In genomic region chr14:118938551-118938950, GRCm38 (mm10) we compare ENCODE assay signal across 8 mouse cellular contexts. TPM values are rescaled to one million over a fixed set of nuclear protein-coding genes. Genes with fewer than 3 reads are reported as not detected.
A peak's percentile ranks its signal among the peaks of the same experiment; 100 is the strongest.
DNase-seq lines count a peak whose midpoint lies in the region; ATAC-seq and TF ChIP-seq lines count a peak whose summit lies in the region.

No protein-coding gene starts in this region.

- 0 out of 2 replicates have a peak, but pooled peaks have one; percentile 10 for TF ChIP-seq POLR2A in heart, adult 2 months (IDR thresholded peaks at IDR 0.05; ENCODE audit: insufficient read depth, low read depth, low read length)

- H3K9ac ChIP-seq in heart, adult 2 months (ENCODE audit: low read depth, low read length), result peak overlapping the region; percentile 94
- H3K9ac ChIP-seq in midbrain, embryonic 11.5 days (ENCODE audit: low read length), result peak overlapping the region; percentile 98

- WGBS in heart, adult 2 months, result 0% methylated on average over 7 of the region's 7 CpGs
- WGBS in midbrain, embryonic 11.5 days, result 1% methylated on average over 7 of the region's 7 CpGs

- H3K79me2 ChIP-seq in heart, adult 2 months (replicated peaks; ENCODE audit: control insufficient read depth, insufficient read depth, low read length), result peaks cover 2% of the 10 kb centered on the region

- peak; percentile 29 to 67 for DNase-seq in adrenal gland, adult (ENCODE audit: inconsistent age in 2 of 2, low spot score in 1 of 2)
- no peak for DNase-seq in adrenal gland, adult 18-20 months (ENCODE audit: low spot score in 2 of 2)
- DNase-seq in adrenal gland, postnatal 14 days, result peak; percentile 38
- DNase-seq in heart, adult 2 months, result peak in 1 of 2 experiments; percentile 36
- DNase-seq in kidney, postnatal 36 days, result peak; percentile 13 to 21
- peak; percentile 90 for DNase-seq in midbrain, embryonic 11.5 days (ENCODE audit: low spot score, missing footprints)
- no peak for DNase-seq in spleen, adult 12 weeks (ENCODE audit: low spot score)
- no peak for DNase-seq in urinary bladder, postnatal 4 days (ENCODE audit: low spot score in 2 of 2)

- intact Hi-C loops in heart, adult 2 months (cut with DNase I), result loop anchor here (1.0 to 10.0 kb wide), 2 partner anchors 69 to 434 kb away; no protein-coding TSS in a partner anchor

- no peak for TF ChIP-seq CTCF in heart, adult 2 months (IDR thresholded peaks at IDR 0.05)

- peak overlapping the region; percentile 58 for H3K4me2 ChIP-seq in midbrain, embryonic 11.5 days

- H3K36me3 ChIP-seq in heart, adult 2 months (ENCODE audit: control insufficient read depth, insufficient read depth, low read length), result peaks cover 10% of the 10 kb centered on the region
- no peaks in the 10 kb centered on the region for H3K36me3 ChIP-seq in midbrain, embryonic 11.5 days (ENCODE audit: control insufficient read depth, insufficient read depth, low read length)

- no peak for ATAC-seq in midbrain, embryonic 11.5 days (ENCODE audit: low FRiP score)

- TF ChIP-seq EP300 in heart, adult 2 months (IDR thresholded peaks at IDR 0.05; ENCODE audit: insufficient read depth, low read depth, low read length), result 0 out of 2 replicates have a peak, but pooled peaks have one; percentile 15

- H3K4me3 ChIP-seq in heart, adult 2 months, result peak overlapping the region; percentile 95
- H3K4me3 ChIP-seq in midbrain, embryonic 11.5 days (ENCODE audit: low read depth, low read length), result peak overlapping the region; percentile 97

- H3K27me3 ChIP-seq in heart, adult 2 months (ENCODE audit: control insufficient read depth, insufficient read depth, low read length), result no peaks in the 10 kb centered on the region
- H3K27me3 ChIP-seq in midbrain, embryonic 11.5 days (ENCODE audit: control insufficient read depth, insufficient read depth, low read length), result no peaks in the 10 kb centered on the region

- H3K27ac ChIP-seq in heart, adult 2 months, result peak overlapping the region; percentile 100
- no peak overlapping the region for H3K27ac ChIP-seq in midbrain, embryonic 11.5 days (ENCODE audit: low read depth, low read length)

- H3K9me3 ChIP-seq in midbrain, embryonic 11.5 days (ENCODE audit: control insufficient read depth, low read length), result no peaks in the 10 kb centered on the region

- H3K4me1 ChIP-seq in heart, adult 2 months (ENCODE audit: control insufficient read depth, insufficient read depth, low read length), result peaks cover 8% of the 10 kb centered on the region
- peaks cover 14% of the 10 kb centered on the region for H3K4me1 ChIP-seq in midbrain, embryonic 11.5 days (ENCODE audit: control insufficient read depth, insufficient read depth, low read length)

RNA-seq across cellular contexts. Expression of gene Dnajc3, which starts 0.8 kb away (rescaled TPM):
- 10 to 100 TPM; 62.9 to 67.4 TPM for total RNA-seq in adrenal gland, adult 18-20 months (2021)
- 53.6 and 56.4 TPM in 2 replicates for total RNA-seq in adrenal gland, postnatal 14 days (2021)
- total RNA-seq in heart, adult 2 months (2021), result 10 to 100 TPM; 32.5 to 33.4 TPM
- polyA plus RNA-seq in heart, adult 2 months (2012; rRNA removed), result 8.5 and 20.2 TPM in 2 replicates
- polyA plus RNA-seq in midbrain, embryonic 11.5 days (2014; fragmentation: Nextera tagmentation; extraction: Ambion mirVana), result 31.6 and 32.9 TPM in 2 replicates

RNA-seq across cellular contexts. Expression of gene Dzip1, which starts 13.3 kb away (rescaled TPM):
- total RNA-seq in adrenal gland, adult 18-20 months (2021), result 10 to 100 TPM; 11.6 to 12.3 TPM
- 13.3 and 13.4 TPM in 2 replicates for total RNA-seq in adrenal gland, postnatal 14 days (2021)
- 1 to 10 TPM; 1.9 to 2.8 TPM for total RNA-seq in heart, adult 2 months (2021)
- polyA plus RNA-seq in heart, adult 2 months (2012; rRNA removed), result 2.2 and 2.8 TPM in 2 replicates
- polyA plus RNA-seq in midbrain, embryonic 11.5 days (2014; fragmentation: Nextera tagmentation; extraction: Ambion mirVana), result 28.2 and 32.2 TPM in 2 replicates

Comparison
In these comparisons a context has a peak if more than half of its experiments do, and no peak if none do; other contexts are left out.
1. DNase-seq: peak in adrenal gland, adult (2 of 2), adrenal gland, postnatal 14 days (single experiment), kidney, postnatal 36 days (2 of 2) and midbrain, embryonic 11.5 days (single experiment); none in adrenal gland, adult 18-20 months (0 of 2), spleen, adult 12 weeks (single experiment) and urinary bladder, postnatal 4 days (0 of 2).